Mouse (Mus musculus): Measurements from ENCODE around the gene Ptprk. TPM values are rescaled to one million over a fixed set of nuclear protein-coding genes. Genes with fewer than 3 reads are reported as not detected.

Gene Ptprk
- total RNA-seq, 2 experiments from 2014 or later: 205 to 271 TPM

DNA sequence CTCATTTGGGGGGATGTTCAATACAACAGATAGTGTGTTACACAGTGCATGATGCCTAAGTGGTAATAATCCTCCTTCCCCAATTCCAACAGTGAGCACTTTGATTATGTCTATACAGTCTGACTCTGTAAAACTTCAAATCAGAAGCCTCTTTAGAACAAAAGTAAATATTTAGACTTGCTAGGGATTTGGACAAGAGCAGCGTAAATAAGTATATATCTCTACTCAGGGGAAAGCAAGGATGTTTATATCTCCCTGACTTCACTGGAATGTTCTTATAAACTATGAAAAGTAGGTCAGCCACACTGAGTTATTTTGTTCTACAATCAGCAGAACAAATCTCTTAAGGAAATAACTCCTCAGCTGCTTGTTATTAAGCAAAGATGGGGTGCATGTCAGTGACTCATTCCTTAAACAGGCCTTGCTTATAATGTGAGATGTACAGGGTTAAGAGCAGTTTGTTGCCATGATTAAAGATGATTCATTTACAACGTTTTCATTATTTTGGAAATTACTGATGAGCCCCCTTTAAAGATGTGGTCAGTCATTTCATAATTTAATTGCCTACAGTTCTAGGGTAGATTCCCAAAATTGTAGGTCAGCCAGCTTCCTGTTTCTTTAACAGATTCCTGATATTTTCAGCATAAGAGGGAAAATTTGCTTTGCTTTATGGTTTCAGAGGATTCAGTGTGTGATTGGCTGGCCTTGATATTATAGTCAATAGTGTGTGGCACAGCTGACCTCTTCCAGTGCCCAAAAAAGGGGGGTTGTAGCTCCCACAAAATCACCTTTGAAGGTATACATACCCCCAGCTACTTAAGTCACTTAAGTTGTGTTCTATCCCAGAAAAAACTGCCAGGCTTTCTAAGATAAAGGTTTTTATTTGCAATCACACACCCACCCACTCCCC, 321.2 kb downstream of the Ptprk start:
- DNase-seq: no peak
- intact Hi-C loops (cut with DNase I): no loop called here

DNA sequence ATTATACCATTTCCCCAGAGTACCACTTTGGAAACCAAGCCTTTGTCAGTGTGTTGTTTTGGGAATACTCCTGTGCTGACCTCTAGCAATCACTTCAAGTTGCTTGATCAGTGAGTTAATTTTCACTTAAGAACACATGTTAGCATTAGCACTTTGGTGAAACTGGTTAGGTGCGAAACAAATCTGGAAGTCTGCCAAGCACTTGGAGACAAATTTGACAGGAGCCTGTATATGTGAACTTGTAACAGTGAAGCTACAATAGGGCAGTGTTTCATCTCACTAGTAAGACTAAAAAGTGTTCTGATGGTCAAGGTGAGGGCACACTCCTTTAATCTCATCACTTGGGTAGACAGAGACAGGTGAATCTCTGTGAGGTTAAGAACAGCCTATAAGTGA, 321.9 kb downstream of the Ptprk start:
- intact Hi-C loops (cut with DNase I): no loop called here
- DNase-seq: no peak

DNA sequence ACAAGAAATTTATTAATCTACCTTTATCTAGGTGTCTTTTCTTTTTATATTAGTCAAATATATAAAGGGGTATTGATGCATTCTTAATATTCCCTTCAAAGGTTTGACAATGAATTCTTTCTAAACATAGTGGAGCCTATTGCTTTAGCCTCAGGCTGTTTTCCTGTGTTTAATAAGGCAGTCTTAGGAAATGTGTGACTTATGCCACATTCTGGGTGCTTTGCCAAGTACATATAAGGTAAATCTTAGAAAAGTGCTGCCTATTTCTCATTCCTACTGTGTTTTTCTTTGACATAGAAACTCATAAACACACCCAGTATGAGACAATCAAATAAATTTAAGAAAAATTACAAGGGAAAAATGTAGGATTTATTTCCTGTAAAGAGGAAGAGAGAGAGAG, 327.2 kb downstream of the Ptprk start:
- intact Hi-C loops (cut with DNase I): no loop called here
- no peak for DNase-seq

DNA sequence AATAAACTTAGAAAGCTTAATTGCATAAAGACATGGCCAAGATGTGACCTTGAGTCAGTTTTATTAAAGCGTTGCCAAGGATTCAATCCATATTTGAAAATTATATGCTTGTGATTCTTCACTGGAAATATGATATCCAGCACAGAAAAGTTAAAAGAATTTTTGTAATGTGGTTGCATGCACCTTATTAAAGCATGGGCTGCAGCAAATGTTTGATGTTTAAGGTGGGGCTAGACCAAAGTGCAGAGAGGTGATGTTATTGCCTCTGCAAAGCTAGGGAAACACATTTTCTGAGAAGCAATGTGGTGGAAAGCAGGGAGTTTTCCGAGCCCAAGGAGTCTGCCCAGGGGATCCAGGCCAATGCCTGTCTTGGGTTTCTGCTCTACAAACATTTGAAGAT, 334.4 kb downstream of the Ptprk start:
- no peak for DNase-seq
- intact Hi-C loops (cut with DNase I): no loop called here

DNA sequence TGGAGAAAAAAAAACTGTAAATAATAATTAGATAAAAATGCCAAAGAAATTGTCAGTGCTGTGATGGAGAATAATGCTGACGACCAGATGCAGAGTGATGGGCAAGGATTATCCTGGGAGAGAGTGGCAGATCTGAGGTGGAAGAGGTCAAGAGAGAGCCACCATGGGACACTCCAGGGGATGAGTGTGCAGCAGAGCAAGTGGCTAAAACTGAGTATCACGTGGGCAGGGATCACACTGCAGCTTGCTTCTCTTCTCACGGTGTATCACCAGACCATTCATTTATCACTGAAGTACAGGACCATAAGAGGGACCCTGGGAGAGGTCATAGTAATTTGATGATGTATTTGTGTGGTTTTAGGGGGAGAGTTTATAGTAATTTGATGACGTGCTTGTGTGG, 340.2 kb downstream of the Ptprk start:
- intact Hi-C loops (cut with DNase I): no loop called here
- DNase-seq: no peak

DNA sequence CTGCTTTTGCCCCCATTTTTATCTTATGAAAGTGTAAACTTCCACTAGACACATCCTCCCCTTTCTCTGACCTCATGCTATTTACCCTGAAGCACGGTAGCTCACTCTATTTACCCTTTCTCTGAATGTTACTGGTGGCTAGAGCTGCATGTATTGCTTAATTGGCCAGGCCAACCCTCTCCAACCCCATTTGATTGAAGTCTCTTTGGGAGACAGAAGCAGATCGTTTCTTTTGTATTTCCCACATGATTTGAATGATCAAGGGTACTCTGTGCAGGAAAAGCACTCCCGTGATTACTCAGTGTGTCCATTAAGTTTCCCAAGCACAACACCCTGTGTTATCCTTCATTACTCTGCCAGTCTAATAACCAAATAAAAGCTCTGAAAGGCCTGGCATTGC, 348.0 kb downstream of the Ptprk start:
- no peak for DNase-seq
- intact Hi-C loops (cut with DNase I): no loop called here

DNA sequence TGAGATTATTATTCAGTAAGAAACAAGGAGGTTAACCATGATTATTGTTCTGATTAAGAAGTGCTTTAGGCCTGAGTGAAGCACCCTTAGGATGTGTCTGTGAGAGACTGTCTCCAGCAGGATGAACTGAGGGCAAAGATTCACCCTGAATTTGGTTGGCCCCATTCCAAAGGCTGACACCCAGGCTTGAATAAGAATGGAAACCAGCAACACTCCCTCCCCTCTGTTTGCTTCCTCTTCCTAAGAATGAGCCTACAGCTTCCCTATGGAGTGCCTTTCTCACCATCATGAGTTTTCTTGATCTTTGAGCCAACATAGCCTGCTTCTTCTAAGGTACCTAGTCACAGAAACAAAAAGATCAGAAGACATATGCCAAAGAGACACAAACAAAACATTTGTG, 350.8 kb downstream of the Ptprk start:
- DNase-seq: no peak
- intact Hi-C loops (cut with DNase I): no loop called here

DNA sequence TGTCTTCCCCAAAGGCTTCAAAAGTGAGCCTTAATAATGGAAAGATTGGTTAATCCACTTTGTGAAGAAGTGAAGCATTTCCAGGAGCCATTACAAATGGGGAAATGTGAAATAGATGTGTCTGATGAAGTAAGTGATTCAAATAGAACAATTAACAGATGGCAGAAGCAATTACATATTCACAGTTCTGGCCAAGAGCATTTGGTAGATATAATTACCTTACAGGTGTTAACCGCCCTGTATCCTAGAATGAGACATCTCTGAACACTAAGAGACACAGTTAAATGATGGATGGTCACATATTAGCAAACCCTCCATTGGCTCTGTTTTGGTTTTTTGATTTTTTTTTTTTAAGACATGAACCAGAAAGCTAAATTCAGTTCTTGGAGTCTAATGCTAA, 361.5 kb downstream of the Ptprk start:
- no peak for DNase-seq
- intact Hi-C loops (cut with DNase I): no loop called here

DNA sequence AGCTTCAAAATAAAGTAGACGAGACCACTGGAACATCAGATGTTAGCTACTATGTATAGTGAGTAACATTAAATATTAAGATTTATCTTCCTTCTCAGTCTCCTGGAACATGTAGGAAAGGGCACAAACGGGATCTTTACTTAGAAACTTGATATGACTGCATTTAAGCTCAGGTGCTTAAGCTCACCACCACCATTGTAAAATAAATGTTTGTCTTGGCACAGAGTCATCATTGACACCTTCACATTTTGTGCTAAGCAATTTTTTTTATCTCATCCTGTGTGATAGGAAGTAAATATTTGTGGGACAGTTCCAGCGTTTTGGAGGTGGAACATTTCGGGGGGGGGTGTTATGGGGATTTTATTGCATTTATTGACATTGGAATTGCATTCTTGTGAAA, 375.2 kb downstream of the Ptprk start:
- intact Hi-C loops (cut with DNase I): no loop called here
- no peak for DNase-seq

DNA sequence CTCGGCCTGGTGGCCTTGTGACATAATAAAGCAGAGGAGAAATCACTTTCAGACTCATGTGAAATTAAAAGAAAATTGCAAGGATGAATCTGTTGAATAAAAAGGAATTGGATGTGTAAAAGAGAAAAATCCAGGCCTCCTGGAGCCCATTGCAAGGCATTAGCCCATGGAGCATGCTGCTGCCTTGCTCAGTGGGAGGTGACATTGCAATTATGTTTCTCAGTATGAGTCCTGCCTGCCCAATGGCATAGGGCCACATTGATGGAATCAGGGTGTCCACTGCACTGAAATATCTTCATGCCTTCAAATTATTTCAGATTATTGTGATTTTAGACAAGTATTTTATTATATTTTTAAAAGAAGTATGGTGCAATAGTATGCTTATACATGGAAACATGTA, 376.0 kb downstream of the Ptprk start:
- intact Hi-C loops (cut with DNase I): no loop called here
- DNase-seq: peak; percentile 34

DNA sequence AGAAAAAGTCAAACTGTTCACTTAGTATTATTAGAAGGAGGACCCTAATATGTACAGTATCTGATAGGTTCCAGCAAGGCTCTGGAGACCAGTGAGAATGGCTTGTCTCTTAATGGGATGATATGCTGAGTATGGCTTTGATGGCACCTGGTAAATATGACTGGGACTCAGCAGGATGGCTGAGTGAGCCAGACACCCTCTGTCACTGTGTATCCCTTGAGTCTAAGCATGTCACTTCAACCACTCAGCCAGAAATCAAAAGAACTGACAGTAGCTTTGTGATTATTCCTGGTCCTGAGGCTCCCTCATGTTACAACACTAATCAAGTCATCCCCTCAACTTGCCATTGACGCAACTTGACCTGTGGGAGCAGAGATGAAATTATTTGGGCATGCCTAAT, 383.4 kb downstream of the Ptprk start:
- intact Hi-C loops (cut with DNase I): no loop called here
- peak; percentile 33 for DNase-seq

DNA sequence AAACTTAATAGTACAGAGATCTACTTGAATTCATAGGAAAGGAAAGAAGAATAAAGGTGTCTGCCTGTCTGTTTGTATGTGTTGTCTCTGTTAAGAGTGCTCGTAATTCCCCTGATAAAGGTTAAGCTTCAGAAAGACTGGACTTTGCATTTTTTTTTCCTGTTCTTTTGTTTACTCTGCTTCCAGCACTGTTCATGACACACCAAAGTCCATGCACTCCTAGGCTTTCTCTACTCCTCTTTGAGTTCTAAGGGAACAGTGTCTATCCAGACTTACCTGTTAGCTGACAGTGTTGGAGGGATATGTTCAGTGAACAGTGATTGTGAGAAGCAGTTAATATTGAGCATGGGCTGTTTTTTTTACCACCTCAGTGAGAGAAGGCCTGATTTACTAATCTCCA, 385.3 kb downstream of the Ptprk start:
- DNase-seq: no peak
- intact Hi-C loops (cut with DNase I): no loop called here

DNA sequence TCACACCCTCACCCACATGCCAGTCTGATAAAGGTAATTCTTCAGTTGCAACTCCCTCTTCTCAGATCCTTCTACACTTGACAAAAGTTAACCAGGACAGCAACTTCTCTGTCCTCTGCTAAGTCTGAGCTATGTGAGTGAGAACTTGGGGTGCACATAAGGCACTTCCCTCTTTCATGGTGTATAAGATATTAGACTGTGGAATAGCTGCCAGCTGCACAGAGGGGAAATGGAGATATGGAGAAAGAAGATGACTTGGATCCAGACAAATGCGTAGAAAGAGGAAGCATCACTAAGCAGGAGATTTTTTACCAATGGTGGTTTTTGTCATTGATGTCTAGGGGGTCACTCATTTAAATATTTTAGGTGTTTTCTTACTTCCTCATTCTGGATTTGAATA, 389.1 kb downstream of the Ptprk start:
- no peak for DNase-seq
- intact Hi-C loops (cut with DNase I): no loop called here

DNA sequence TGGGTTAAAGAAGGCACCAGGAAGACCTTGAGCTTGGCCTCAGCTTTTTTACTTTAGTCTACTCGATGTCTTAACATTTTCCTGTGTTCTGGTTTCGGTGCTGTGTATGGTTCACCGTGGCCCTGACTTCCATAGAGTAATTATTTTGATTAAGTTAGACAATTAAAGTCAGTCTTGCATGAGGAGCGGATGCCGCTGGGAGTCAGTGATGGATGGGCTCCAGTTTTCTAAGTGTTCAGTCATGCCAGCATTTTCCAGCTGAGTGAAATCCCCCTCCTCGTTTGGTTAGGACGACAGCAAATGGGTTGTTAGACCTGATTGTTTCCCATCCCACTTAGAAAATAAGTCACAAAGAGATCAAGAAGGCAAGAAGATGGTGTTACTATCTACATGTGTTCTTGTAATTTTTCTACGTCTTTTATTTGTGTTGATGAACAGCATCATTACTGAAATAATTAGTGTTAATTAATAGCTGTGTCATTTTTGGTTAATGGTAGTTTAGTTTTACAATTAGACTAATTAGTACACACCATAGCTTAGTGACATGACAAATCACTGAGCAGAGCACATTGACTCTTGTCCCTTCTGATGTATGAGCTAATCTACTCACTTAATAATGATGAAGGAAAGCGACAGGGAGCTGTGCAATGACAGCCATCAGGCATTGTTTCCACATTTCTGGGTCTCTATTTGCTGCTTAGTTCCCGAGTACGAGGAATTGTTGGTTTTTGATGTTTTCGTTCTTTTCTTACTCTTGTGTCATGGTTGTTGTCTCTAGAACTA, 390.3 kb downstream of the Ptprk start:
- intact Hi-C loops (cut with DNase I): no loop called here
- DNase-seq: peak; percentile 77

DNA sequence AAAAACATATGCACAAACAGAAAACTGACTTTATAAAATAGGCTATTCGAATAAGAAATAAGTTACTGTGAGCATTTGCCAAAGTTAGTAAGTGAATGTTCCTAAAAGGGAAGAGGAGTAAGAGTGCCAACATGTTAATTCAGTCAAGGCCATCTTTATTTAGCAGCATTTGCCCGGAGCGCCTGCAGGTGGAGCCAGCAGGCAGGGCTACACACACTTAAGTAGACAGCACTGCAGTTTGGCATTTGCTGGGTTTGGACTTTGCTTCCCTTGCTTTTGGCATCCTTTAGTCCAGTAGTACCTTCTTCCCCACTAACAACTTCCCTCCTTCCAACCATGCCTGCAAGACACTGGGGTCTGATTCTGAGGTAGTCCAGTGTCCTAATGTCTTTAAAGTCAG, 411.0 kb downstream of the Ptprk start:
- DNase-seq: peak; percentile 58
- intact Hi-C loops (cut with DNase I): no loop called here

DNA sequence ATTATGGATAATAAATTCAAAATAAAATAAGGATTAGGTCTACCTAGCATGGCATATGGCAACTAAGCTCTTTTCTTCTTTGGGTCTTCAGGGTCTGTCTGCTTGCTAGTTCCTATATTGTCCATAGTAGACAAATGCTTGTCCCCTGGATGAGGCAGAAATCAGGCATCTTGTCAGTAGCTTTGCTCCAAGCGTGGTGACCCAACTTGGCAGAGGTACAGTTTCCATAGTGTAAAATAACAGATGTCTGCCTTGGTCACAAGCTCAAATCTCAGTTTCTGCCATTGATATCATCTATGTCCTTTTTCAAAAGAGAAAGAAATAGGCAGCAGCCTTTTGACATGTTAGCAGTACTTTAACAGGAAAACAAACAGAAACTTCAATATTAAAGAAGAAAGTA, 416.4 kb downstream of the Ptprk start:
- intact Hi-C loops (cut with DNase I): no loop called here
- peak; percentile 25 for DNase-seq

DNA sequence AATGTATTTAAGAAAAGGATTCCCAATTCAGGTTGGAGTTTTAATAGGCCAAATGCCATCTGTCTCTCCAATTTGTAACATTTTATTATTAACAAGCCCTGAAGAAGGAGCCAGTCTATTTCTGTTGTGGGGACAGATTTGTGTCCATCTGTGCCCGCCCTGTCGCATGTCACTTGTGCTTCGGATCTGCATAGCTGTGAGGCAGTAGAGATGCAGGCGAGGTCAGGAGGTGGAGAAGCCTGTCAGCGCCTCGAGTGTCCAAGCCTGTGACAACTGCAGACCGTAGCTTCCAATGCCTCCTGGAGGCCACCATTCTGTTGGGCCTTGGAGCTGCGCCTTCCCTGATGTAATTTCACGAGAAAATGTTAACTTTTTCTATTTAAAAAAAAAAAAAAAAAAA, 417.6 kb downstream of the Ptprk start:
- DNase-seq: peak; percentile 67
- intact Hi-C loops (cut with DNase I): no loop called here

DNA sequence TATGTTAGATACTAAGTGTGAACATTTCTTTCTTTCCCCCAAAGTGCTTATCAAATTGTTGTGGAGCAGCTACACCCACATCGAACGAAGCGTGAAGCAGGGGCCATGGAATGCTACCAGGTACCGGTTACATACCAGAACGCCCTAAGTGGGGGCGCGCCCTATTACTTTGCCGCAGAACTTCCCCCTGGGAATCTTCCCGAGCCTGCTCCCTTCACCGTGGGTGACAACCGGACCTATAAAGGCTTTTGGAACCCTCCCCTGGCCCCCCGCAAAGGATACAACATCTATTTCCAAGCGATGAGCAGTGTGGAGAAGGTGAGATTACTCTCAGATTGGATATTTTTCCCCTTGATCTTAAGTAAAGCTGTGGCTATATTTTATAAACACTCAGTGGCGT, 418.2 kb downstream of the Ptprk start:
- intact Hi-C loops (cut with DNase I): no loop called here
- DNase-seq: peak; percentile 20

DNA sequence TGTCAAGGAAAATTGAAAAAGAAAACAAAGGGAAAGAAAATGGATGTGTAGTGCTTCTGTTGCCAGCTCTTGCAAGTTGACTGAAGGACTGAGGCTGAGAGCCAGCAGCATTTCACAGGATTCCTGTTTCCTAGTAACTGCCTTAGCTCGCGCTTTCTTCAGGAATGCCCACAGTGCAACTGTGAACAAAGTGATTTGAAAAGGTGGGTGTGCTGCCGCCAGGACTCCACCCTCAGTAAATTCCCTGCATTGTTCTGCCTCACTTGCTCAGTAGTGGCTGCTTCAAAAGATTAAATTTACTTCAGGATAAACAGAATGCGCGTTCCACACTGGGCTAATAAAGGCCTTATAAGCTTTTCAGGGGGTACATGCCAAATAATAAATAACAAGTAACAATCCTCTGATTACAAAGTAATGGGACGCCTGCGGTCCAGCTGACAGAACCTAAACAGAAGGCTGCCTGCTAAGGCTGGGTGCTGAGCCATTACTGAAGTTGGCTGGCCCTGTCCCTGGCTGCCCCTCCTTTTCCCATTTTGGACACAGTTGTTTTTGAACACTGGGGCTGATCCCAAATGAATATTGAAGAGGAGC, 418.7 kb downstream of the Ptprk start:
- peak; percentile 58 for DNase-seq
- intact Hi-C loops (cut with DNase I): no loop called here

DNA sequence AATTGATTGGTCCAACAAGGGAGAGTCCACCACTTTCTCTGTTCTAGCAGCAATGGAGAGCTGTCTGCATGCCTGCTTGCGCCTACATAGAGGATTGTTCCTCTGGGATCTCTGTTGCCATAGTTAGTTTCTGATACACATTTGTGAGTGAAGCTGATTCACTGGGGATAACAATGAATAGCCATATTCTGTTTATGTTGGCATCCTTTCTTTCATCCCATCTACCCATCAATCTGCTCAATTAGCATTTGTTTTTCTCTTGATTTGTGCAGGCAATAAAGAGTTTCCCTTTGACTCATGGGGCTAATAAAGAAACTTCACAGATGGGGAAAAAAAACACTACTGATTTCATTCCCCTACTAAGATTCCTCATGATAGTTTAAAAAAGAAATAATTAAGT, 423.2 kb downstream of the Ptprk start:
- no peak for DNase-seq
- intact Hi-C loops (cut with DNase I): no loop called here

DNA sequence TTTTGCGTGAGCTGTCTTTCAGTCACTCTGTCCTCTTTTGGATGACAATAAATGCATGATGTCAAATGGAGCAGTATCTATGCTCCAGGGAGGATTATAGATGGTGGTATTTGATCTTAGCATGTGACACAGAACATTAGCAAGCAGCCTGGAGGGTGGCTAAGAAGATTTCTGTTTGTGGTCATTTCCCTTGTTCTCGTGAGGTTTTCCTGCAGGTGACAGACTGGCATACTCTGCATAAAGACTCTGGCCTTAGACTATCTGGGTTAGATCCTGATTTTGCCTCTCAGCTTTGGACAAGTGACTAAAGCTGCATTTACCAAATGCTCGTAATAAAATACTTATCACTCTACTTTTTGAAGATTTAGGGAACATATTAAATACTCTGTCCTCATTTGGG, 423.9 kb downstream of the Ptprk start:
- intact Hi-C loops (cut with DNase I): no loop called here

DNA sequence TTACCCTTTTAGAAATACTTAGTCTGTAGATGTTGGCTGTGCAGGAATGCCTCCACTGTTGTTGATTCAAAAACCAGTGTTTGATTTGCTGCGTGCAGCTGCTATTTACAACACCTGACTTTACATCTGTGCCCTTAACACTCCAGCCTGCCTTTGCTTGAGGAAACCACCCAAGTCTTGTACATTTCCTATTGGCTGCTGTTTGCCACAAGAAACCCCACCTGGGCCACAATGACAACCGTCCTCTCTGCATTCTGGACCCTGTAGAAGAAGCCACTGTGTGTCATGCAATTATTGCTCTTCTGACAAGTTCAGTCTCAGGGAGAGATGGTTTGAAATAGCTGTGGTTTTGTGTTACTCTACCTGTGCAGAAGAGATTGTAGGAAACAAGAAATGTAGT, 439.0 kb downstream of the Ptprk start:
- DNase-seq: no peak
- intact Hi-C loops (cut with DNase I): no loop called here

More for the DNA sequence above, 423.9 kb downstream of the Ptprk start:
- DNase-seq: no peak

All from left cerebral cortex, postnatal 4 days (tissue).